Mouse (Mus musculus) kidney, adult 18-20 months (tissue): ENCODE measurements around the gene Bag5.
A peak's percentile ranks its signal among the peaks of the same experiment; 100 is the strongest.
"Not testable (repeated sequence)": the region's sequence is repeated elsewhere in the genome, so short reads cannot be mapped to it uniquely, and the experiment has no call there.

Source experiments
- DNase-seq: peaks from one replicate; pipeline ENCODE4 v3.0.0; 2021

The Bag5 gene

DNA sequence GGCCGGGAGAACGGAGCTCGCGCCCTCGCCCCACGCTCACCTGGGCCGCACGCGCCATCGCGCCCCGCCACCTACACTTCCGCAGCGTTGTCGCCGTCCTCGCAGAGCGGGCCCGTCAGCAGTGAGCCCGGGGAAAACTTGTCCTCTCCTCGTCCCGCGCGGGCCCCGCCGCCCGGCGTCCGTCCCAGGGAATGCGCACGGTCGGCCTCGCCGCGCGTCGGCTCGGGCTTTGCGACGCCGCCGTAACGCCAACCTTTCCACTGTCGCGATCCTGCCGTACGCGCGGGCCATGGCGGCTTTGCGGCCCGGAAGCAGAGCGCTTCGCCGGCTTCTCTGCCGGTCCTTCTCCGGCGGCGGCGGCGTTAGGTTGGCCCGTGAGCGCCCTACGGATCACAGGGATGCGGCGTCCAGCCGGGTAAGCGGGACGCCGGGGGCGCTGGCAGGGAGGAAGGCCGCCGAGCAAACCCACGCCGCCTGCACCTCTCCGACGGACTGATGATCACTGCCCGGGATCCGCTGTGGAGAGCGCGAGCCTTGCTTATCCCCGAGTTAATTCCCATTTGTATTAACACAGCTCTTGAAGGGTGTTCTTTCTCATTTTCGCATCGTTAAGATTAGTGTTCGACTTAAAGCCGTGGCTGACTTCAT is at the start of gene Bag5, which contains the start of gene Apopt1:
TSS of gene Bag5 (minus strand) at position 254 of the 648 bp plus-strand sequence.
TSS of gene Apopt1 (plus strand) at position 258 of the 648 bp plus-strand sequence.
- peak; percentile 93 for DNase-seq

DNA sequence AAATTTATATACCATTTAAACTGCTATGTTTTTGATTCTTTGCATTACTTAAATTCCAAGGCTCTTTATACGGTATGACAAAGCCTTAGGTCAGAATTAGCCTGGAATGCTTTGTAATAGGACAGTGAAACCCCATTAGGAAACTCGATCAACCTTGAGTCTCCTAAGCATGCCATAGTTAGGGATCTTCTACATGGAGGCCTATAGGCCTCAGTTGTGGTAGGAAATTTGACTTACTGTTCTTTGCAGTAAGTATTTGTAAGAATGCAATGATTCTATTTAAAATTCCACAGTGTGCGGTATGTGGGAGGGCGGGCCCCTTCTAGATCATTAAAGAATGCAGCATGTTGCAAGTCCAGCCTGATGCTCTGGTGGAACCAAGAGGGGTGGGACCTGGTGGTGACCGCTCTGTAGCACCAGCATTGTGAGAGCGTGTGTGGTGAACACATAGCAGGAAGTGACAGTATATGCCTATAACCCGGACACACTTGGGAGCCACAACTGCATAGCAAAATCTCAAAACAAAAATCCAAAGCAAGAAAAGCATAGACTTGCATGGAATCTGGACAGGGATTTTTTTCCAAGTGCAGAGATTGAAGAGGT is 47.4 kb upstream of the Bag5 start:
- DNase-seq = no peak

DNA sequence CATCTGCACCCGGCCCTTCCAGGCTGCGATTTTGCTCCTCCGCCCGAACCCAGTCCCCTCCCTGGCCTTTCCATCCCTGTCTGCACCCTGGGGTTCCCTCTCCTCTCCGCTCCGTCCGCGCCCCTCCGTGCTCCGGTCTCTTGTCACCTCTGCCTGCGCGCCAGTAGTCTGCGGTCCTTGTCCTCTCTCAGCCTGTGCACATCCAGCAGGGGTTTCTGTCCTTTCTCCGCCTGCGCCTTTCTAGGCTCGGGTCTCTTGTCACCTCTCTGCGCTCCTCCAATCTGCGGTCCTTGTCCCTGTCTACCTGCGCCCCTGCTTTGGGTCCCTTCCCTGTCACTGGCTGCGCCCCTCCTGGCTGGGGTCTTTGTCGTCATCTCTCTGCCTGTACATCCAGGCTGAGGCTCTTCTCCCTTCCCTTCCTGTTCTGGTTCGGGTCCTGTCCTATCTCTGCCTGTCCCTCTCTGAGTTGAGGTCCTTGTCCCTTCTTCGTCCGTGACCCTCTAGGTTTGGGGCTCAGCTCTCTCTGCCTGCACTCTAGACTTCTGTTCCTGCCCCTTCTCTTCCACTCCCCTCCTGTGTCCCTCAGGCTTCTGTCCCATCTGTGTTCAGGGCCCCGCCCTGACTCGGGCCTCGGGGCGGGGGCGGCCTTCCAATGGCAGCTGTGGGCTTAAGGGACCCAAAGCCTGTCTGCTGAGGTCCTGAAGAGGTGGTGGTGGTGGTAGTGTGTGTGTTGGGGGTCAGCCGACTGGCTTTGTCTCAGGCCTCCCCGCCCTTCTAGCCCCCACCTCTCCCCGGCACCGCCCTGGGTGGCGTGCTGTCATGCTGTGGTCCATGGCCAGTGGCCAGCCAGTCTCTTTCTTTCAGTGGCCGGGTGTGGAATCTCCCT is 46.4 kb upstream of the Bag5 start:
- peak; percentile 62 for DNase-seq

DNA sequence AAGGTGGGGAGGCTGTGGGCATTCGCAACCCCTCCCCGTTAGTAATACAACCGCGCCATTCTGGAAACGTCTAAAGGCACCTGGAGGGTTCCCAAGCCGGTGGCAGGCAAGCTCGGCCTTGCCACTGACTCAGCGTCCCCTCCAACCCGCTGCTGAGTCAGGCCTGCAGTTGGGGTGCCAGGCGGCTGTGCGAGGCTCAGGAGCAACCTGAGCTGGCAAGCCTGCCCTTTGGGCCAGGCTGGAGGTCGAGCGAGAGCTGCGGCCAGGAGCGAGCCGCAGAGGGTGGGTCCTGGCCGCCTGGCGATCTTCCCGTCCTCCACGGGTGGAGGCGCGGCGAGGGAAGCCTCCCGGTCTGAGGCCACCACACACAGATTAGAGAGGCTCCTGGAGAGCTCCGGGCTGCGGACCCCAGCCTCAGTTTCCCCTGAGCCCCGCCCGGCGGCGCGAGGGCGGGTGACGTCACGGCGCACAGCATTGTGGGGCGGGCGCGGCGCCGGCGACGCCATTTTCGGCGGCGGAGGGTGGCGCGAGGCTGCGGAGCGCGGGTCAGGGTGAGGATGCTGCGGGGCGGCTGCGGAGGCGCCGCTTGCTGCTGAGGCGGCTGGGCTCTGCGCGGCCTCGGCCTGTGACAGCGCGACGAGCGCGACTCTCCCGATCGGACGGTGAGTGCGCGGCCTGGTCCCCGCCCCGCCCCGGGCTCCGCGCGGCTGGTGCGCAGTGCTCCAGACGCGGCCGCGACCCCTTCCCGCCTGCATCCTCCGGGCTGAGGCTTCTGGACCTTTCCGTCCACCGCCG is 45.5 kb upstream of the Bag5 start, which contains the start of gene Klc1:
TSS of gene Klc1 (plus strand) at position 469 of the 795 bp plus-strand sequence.
- DNase-seq = peak; percentile 86

DNA sequence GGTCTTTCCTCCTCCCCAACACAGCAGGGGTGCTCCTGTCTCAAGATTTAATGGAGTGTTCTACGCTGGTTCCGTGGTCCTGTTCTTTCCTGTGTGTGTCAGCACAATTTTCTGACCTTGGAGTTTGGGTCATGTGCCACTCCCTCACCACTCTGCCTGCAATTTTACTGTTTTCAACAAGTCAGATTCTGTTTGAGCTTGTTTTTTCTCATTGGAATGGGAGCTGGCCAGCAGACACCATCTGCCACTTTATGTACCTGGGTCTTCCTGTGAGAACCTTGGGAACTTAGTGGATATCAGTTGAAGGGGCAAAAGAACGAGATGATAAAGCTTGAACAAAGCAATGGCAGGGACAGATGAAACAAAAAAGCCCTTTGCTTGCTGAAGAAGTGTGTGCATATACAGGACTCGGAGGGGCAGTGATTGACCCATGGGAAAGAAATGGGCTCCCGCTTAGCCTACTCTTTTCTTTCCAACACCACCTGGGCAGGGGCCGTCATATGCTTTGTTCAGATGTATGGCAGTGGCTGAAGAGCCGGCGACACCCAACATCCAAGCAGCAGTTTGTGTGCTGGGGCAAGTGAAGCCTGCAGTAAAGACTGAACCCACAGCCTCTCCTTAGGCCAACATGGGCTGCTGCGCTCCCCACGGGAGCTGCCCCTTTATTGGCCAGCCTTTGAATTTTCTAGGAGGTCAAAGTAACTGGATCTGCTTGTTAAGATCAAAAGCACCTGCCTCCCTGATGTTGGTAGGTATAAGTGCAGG is 44.7 kb upstream of the Bag5 start:
- DNase-seq = no peak

DNA sequence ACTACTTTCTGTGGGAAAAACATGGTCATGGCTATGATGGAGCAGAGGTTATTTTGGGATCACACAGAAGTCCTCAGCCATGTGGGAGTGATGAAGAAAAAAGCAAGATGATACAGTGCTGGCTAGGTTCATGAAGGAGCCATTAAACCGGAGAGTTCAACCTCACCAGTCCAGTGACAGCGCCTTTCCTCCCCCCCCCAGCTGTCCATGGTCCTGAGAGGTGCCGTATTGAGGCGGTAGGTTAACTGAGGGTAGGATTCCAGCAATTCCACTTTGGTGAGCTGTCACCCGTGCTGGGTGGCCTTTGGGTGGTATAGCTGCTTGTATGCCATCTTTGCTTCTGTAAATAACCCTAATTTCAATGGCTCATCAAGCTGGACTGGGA is 43.6 kb upstream of the Bag5 start:
- DNase-seq = no peak

DNA sequence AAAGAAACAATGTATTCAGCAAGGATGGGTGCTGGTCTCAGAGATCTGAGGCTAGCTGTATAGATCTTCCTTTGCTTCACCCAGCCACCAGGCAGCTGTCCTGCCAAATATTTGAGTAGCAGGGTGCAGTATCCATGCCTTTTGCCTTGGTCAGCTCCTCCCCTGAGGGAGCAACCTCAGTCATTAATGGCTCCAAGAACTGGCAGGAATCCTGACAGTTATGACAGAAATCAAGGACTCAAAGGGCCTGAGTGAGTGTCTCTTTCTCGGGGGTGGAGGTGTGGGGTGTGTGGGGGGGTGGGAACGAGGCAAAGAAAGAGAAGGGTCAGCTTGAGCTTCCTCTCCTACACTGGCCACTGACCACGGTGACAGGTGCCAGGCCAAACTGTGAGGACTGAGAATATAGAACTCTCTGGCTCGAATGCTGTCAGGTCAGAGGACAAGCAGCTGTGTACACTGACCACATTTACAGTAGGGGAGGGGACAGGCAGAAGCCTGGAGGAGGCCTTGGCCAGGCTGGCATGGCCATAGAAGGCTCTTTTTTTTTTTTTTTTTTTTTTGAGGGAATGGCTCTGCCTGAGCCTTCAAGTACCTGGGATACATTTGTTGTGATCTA is 43.1 kb upstream of the Bag5 start:
- no peak for DNase-seq

DNA sequence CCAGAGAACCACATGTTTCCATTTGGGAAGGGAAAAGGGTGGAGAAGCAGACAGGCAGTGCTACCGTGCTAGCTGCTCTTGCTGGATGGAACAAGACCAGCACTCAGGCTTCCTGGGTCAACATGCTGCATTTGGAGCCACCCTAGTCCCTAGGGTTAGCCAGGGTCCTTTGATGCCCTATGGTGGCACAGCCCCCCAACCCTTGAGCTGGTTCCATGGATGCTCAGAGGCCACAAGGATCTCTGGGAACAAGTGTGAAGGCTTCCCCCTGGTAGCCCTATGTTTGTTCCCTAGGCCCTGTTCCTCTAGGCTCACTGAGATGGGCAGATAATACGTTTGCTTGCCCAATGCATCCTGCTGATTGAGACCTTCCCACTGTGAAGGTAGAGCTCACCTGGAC is 42.2 kb upstream of the Bag5 start:
- DNase-seq = no peak

DNA sequence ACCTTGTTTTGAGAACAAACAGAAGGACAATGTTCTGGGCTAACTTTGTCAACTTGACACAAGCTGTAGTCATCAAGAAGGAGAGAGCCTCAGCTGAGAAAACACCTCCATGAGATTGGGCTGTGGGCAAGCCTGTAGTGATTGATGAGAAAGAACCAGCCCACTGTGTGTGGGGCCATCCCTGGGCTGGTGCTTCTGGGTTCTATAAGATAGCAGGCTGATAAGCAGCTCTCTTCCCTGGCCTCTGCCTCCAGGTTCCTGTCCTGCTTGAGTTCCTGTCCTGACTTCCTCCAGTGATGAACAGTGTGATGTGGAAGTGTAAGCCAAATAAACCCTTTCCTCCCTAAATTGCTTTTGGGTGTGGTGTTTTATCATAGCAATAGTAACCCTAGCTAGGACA is 41.7 kb upstream of the Bag5 start:
- no peak for DNase-seq

DNA sequence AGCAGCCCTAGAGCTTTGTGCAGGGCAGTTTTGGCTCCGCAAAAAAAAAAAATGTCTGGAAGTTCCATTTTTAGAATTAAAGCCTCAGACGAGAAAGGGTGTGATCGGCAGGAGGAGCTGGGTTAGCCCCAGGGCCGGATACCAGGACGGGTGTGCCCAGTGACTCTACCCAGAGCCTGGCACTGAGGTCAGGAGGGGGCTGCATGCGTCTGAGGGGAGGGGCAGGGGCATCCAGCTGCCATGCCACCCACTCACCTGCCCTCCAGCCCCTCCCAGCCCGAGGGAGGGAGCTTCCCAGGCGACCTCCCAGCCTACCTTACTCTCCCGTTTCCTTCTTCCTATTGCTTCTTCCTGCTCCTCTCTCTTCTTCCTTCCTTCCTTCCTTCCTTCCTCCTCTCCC is 40.3 kb upstream of the Bag5 start:
- no peak for DNase-seq

DNA sequence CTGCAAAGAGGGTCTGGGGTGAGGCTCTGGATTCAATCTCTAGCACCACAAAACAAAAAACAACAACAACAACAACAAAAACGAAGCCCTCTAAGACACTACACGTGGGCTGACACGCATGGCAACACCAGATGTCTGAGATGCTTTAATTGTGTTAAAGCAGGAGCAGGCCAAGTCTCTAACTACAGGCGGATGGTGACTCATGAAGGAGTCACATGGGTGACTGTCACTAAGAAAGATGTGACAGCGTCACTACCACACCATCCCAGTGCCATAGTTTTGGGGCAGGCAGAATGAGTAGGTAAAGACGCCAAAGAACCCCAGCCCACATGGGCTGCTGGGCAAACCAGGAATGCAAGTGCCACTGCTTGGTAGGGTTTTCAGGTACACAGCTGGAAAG is 39.4 kb upstream of the Bag5 start:
- DNase-seq = no peak

DNA sequence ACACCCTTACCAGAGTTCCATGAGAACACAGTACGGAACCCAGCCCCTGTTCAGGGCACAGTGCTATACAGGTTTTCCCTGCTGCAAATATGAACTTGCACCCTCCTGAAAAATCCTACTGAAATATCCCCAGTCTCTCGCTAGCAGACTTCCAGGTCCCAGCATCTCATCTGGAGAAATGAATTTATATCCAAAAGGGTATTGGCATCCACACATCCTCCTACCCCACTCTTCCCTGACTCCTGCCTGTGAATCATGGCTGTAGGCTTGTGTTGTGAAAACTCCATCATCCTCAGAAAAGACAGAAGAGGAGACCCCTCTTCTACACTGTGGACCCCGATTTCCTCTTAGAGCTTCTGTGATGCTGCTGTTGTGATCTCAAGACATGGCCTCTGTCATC is 37.7 kb upstream of the Bag5 start:
- DNase-seq = no peak

DNA sequence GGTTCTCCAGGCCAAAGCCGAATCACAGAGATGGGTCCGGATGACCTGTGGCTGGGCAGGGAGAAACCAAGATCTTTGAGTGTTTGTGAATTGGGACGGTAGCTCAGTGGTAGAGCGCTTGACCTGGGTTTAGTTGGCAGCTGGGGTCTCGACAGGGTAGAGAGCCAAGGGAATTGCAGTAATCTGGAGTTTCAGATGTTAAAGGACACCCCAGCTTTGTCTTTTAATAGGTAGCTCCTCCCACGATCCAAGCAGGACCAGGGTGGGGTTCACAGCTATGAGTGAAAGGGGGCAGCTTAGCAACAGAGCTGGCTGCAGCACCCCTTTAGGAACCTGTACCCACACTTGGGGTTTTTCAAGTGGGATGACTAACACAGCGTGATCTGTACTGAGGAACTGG is 34.4 kb upstream of the Bag5 start:
- no peak for DNase-seq

DNA sequence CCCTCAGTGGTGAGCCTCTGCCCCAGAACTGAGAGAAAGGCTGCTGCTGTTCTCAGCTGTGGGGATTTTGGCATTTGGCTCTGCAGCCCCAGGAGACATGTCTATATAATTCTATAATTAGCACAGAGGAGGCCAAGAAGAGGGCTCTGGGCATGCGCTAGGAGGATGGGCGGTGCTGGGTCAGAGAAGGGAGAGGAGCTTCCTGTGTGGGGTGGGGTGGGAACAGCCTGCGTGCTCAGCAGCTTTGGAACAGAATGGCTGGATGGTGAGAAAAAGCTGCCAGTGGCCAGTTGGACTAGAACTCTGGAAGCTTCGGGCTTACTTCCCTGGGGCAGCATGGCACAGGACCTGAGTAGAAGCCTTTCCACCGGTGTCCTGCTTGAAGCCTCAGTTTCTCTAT is 33.0 kb upstream of the Bag5 start:
- peak; percentile 56 for DNase-seq

DNA sequence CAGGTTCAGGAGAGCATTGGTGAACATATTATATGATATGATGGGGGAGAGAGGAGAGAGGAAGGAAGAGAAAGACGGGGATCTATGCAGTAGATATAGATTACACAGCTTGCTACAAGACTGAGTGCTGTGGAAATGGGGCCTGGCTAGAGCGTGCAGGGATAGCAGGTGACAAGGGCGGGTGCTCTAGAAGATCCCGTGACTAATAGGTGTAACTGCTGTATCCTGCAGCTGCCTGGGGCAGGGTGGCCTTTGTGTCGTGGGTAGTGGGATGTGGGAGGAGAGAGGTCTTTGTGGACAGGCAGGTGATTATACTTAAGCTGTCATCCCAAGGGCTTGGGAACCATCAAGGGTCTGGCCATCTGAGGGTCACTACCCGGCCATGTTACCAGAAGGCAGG is 32.2 kb upstream of the Bag5 start:
- no peak for DNase-seq

DNA sequence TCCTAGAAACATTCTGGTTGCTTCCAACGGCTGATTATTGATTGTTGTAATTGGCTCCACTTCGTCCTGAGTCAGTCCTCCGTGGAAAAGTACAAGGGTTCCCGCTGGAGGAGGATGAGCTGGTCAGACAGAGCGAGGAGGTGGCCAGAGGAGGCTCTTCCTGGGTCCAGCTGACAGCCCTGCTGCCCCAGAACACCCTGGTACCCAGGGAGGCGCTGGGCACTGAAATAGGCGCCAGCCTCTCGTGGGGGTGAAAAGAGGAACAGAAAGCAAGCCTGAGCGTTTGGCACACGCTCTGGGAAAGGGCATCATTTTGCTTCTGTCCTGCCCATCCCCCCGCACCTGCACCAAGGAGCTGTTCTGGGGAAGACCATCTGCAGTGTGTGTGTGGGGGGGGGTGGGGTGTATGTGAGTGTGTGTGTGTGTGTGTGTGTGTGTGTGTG is 30.9 kb upstream of the Bag5 start:
- no peak for DNase-seq

DNA sequence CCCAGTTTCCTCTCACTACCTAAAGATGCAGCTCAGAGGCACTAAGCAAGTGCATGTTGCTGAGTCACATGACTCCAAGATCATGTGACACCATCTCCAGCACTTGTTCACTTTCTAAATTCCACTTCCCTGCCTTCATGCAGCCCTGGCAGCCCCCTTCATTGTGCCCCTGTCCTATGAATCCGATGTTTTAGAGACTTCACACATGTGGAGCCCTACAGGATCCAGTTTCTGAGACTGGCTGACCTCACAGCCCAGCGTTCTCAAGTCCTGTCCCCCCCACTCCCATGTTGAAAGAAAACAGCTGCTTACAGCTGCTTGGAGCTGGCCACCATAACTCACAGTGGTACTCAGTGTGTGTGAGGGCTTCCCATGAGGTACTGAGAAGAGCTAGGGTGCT is 30.4 kb upstream of the Bag5 start:
- peak; percentile 25 for DNase-seq

DNA sequence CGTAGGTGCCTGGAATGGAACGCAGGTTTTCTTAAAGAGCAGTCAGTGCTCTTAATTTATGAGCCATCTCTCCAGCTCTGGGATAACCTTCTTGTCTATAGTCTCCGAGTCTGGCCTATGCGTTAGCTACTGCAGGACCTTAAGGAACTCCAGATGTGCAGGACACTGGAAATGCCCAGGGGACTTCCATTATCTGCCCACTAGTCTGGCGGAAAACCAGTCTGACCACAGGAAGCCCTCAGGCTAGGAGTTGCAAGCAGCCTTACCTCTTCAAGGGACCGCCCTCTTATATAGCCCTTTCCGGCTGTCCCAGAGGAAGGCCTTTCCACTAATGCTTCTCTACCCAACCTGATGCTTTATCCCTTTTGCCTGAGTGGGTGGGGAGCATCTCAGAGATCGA is 28.3 kb upstream of the Bag5 start:
- DNase-seq = no peak

DNA sequence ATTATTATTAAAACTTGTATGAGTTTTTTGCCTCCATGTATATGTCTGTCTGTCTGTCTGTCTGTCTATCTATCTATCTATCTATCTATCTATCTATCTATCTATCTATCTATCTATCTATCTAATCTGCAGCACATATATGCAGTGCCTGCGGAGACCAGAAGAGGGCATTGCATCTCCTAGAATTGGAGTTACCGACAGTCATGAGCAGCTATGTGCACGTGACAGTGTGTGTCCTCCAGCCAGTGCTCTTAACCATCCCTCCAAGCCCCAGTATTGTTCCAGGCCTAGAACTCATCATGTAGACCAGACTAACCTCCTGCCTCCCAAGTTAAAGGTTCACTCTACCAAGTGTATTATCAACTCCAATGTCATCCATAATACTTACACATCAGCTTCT is 25.7 kb upstream of the Bag5 start:
- peak; percentile 79 for DNase-seq

DNA sequence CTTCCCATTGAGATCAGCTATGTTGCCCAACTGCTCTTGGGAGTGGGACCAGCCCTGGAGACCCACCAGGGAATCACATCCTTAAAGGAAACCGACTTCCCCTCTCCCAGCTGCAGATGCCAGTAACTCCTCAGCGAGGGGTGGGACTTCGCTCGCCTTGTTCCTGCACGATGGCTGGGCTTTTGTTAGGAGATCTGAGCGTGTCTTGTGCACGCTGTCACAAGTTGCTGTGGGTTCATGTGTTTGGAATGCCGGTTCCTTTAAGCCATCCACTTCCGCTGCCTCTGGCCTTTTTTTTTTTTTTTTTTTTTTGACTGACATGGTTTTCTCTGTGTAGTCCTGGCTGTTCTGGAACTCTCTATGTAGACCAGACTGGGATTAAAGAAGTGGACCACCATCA is 24.3 kb upstream of the Bag5 start:
- no peak for DNase-seq

DNA sequence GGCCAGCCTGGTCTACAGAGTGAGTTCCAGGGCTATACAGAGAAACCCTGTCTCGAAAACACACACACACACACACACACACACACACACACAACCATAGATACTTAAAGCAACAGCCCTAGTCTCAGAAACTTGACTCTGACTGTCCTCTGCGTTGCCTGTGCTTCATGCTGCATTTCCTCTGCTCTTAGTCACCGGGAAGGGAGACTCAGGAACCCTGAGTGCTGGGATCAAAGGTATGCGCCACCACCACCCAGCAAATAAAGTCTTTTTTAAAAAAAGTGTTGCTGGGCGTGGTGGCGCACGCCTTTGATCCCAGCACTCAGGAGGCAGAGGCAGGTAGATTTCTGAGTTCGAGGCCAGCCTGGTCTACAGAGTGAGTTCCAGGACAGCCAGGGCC is 23.6 kb upstream of the Bag5 start:
- not testable (repeated sequence) for DNase-seq

DNA sequence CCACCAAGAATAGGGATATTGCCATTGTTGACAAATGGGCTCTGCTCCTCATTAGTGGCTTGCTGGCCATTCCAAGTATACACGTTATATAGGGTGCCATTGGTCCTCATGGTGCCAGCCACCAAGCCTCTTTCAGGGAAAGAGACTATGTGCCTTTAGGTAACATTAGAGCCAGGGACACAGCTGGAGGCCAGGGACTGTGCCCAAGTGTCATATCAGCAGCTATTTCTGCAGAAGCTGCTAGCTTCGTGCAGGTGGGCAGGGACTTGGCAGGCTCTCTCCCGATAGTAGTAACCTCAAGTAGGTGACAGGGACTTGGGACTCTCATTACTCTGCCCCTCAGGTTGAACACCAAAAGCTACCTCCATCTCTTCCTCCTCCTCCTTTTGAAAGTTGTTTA is 21.9 kb upstream of the Bag5 start:
- no peak for DNase-seq
